Mouse (Mus musculus) erythroblast, embryonic 14.5 days (primary cell): Measurements from ENCODE around the gene Gm21312. TPM values are rescaled to one million over a fixed set of nuclear protein-coding genes. Genes with fewer than 3 reads are reported as not detected.

ENCODE experiments used
- H3K27me3 ChIP-seq: 2 replicates; pipeline ENCODE4 v1.6.1; 2012; ENCODE audit warnings: inconsistent platforms; ENCODE audit not compliant: control insufficient read depth
- H3K36me3 ChIP-seq: 2 replicates; pipeline ENCODE4 v1.6.1; 2012; ENCODE audit warnings: mild to moderate bottlenecking, inconsistent platforms; ENCODE audit not compliant: control insufficient read depth
- H3K4me1 ChIP-seq: 2 replicates; pipeline ENCODE4 v1.6.1; 2012; ENCODE audit warnings: inconsistent platforms; ENCODE audit not compliant: control insufficient read depth
- H3K4me3 ChIP-seq: replicated peaks from 2 replicates; pipeline ENCODE3; 2012; ENCODE audit warnings: moderate library complexity, mild to moderate bottlenecking, inconsistent platforms
- H3K9me3 ChIP-seq: 2 replicates; pipeline ENCODE4 v1.6.1; 2012; ENCODE audit warnings: low read length, inconsistent platforms, mixed read lengths; ENCODE audit not compliant: control insufficient read depth
- GATA1 ChIP-seq: IDR thresholded peaks from 2 replicates; pipeline ENCODE4 v1.6.1; 2012; ENCODE audit warnings: low read length, inconsistent platforms, mixed read lengths
- TAL1 ChIP-seq: IDR thresholded peaks from 3 replicates; pipeline ENCODE4 v1.6.1; 2012; ENCODE audit warnings: low read length, inconsistent platforms, mixed read lengths
- polyA plus RNA-seq: library from polyadenylated mRNA; stranded (reverse); fragments of >175 nt; gene quantifications from 2 replicates; pipeline ENCODE4 v1.2.3, GENCODE M21; 2012

The Gm21312 gene
- polyA plus RNA-seq, 1 experiment, result not detected

GRCm38 (mm10) chr10:104220303-104221021 lies 43.6 kb downstream of the Gm21312 start:
- no peak for TF ChIP-seq GATA1
- TF ChIP-seq TAL1, result no peak
- Histone ChIP-seq H3K27me3 (no peaks in the 10 kb centered on the region), H3K4me1 (no peaks in the 10 kb centered on the region), H3K9me3 (no peaks in the 10 kb centered on the region), H3K36me3 (no peaks in the 10 kb centered on the region), H3K4me3 (no peak overlapping the region)

Other genes starting within 250 kb of the Gm21312 start
- gene Gm21293, start 34.0 kb upstream of the Gm21312 start, polyA plus RNA-seq, result not detected in 2 replicates
- gene Gm6763, start 25.5 kb upstream of the Gm21312 start, polyA plus RNA-seq, result not detected in 2 replicates
- gene Gm8764, start 17.0 kb upstream of the Gm21312 start, polyA plus RNA-seq, result not detected in 2 replicates
- not detected in 2 replicates for gene Gm21304, start 8.5 kb upstream of the Gm21312 start, polyA plus RNA-seq
- not detected in 2 replicates for gene Gm20765, start 8.5 kb downstream of the Gm21312 start, polyA plus RNA-seq
- gene Gm4340, start 17.0 kb downstream of the Gm21312 start, polyA plus RNA-seq, result not detected in 2 replicates